Mouse (Mus musculus) Patski (cell line): ENCODE results near the gene Cgref1. TPM values are rescaled to one million over a fixed set of nuclear protein-coding genes. Genes with fewer than 3 reads are reported as not detected.

Experiments
- ATAC-seq: fragments of 100-300 bp; one replicate; pipeline ENCODE4 v1.8.0; 2021
- CTCF ChIA-PET: fragments of 350-600 bp; sonication (Branson Sonifier 250); formaldehyde crosslinking; loops from one replicate; lab custom pipeline; 2022; ENCODE audit warnings: inconsistent platforms; lab: Charles Lee
- POLR2A ChIA-PET: fragments of 350-600 bp; sonication (Branson Sonifier 250); formaldehyde crosslinking; loops from one replicate; lab custom pipeline; 2022; ENCODE audit warnings: antibody characterized with exemption, inconsistent platforms; lab: Charles Lee
- DNase-seq: peaks from one replicate; pipeline ENCODE4 v3.0.0-alpha.2; 2011; ENCODE audit warnings: low read depth, low spot score
- H3K27me3 ChIP-seq: fragments of 371-371 bp; one replicate; pipeline ENCODE4 v1.5.1; 2021
- CTCF ChIP-seq: fragments of 100-300 bp; IDR thresholded peaks from one replicate; pipeline ENCODE4 v1.5.1; 2021
- in situ Hi-C: fragments of 300-500 bp; cut with MboI; formaldehyde crosslinking; loops from 3 replicates; pipeline ENCODE4 v1.11.1; 2018; ENCODE audit warnings: low pct_unique_long_range_greater_than_20kb, mixed read lengths
- polyA plus RNA-seq: library from polyadenylated mRNA; unstranded; gene quantifications from one replicate; pipeline ENCODE4 v1.2.3, GENCODE M21; 2021

Cgref1 gene
- polyA plus RNA-seq, 1 experiment from 2014 or later: 0.23 TPM

GRCm38 (mm10) chr5:30914101-30914635 is 31.2 kb downstream of the Cgref1 start:
- ChIA-PET POLR2A (interaction anchor here (1.4 to 2.0 kb wide), 2 partner anchors 23 to 27 kb away, joined by 3 to 5 read pairs; no protein-coding TSS in a partner anchor), CTCF (interaction anchor here (5.0 kb wide), 1 partner anchor 108 kb away, joined by 24 read pairs; no protein-coding TSS in a partner anchor)
- in situ Hi-C loops: loop anchor here (10.0 kb wide), 1 partner anchor 199 kb away; the partner anchor contains the start of gene Dpysl5
- no peaks in the 10 kb centered on the region for H3K27me3 ChIP-seq
- no peak for ATAC-seq
- no peak for DNase-seq
- TF ChIP-seq CTCF: no peak

- in situ Hi-C loops: loop anchor here (10.0 kb wide), 1 partner anchor 198 kb away; the partner anchor contains the start of gene Dpysl5
- no peak for TF ChIP-seq CTCF
- no peak for ATAC-seq
- H3K27me3 ChIP-seq: no peaks in the 10 kb centered on the region
- ChIA-PET POLR2A (interaction anchor here (0.6 to 1.4 kb wide), 2 partner anchors 22 to 88 kb away, joined by 3 to 4 read pairs; no protein-coding TSS in a partner anchor), CTCF (interaction anchor here (1.4 to 5.0 kb wide), 2 partner anchors 17 to 107 kb away, joined by 4 to 24 read pairs; no protein-coding TSS in a partner anchor)
- no peak for DNase-seq
These were observed 32.1 kb downstream of the Cgref1 start, which contains the start of gene Emilin1 for GRCm38 (mm10) chr5:30913060-30913841. TSS of gene Emilin1 (plus strand) at chr5:30913402.

GRCm38 (mm10) chr5:30912156-30912555 is 33.2 kb downstream of the Cgref1 start:
- DNase-seq (no peak), ATAC-seq (no peak)
- no peak for TF ChIP-seq CTCF
- POLR2A ChIA-PET: interaction anchor here (1.2 to 11.3 kb wide), 2 partner anchors 20 to 113 kb away, joined by 3 to 91 read pairs; partner anchors contain the start of gene Agbl5
- H3K27me3 ChIP-seq: no peaks in the 10 kb centered on the region
- in situ Hi-C loops: loop anchor here (10.0 kb wide), 1 partner anchor 197 kb away; the partner anchor contains the start of gene Dpysl5
- CTCF ChIA-PET: interaction anchor here (1.4 kb wide), 1 partner anchor 18 kb away, joined by 4 read pairs; no protein-coding TSS in a partner anchor

DNA sequence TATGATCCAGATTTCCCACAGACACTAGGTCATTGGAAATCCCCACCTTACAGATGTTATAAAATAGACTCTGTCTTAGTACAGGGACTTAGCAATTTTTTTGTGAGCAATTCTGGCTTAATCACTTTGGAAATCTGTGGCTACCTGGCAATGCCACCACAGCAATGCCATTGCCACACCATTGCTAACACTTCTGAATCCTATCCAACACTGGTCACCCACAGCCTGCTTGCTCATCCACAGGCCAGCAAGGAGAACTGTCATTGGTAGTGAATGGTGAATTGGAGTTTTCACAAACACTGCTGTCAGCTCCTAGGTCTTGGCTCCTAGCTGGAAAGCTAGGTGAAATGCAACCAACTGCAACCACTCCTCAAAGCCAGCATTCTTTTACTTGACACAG is 34.9 kb downstream of the Cgref1 start:
- H3K27me3 ChIP-seq: no peaks in the 10 kb centered on the region
- DNase-seq (no peak), ATAC-seq (no peak)
- ChIA-PET POLR2A (interaction anchor here (11.3 kb wide), 1 partner anchor 19 kb away, joined by 91 read pairs; the partner anchor contains the start of gene Agbl5), CTCF (interaction anchor here (1.1 kb wide), 1 partner anchor 11 kb away, joined by 3 read pairs; the partner anchor contains the start of gene Khk)
- TF ChIP-seq CTCF: no peak
- in situ Hi-C loops: loop anchor here (10.0 kb wide), 1 partner anchor 196 kb away; the partner anchor contains the start of gene Dpysl5

DNA sequence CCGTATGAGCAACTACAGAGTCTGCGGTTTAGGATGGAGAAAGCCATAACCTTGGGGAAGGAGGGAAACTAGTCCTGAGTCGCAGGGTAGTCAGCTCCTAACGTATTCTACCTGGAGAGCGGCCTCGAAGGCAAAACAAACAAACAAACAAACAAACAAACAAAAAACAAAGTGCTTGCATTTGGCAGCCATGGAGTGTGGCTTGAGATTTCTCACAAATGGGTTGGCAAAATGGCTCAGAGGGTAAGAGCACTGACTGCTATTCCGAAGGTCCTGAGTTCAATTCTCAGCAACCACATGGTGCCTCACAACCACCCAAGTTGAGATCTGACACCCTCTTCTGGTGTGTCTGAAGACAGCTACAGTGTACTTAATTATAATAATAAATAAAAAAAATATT is 35.5 kb downstream of the Cgref1 start:
- in situ Hi-C loops: loop anchor here (10.0 kb wide), 1 partner anchor 195 kb away; the partner anchor contains the start of gene Dpysl5
- DNase-seq: no peak
- POLR2A ChIA-PET: interaction anchor here (0.9 to 11.3 kb wide), 2 partner anchors 10 to 18 kb away, joined by 3 to 91 read pairs; partner anchors contain the start of gene Agbl5
- no peak for ATAC-seq
- no peak for TF ChIP-seq CTCF
- no peaks in the 10 kb centered on the region for H3K27me3 ChIP-seq
- CTCF ChIA-PET: interaction anchor here (1.1 to 1.9 kb wide), 3 partner anchors 12 to 104 kb away, joined by 3 to 7 read pairs (median 4); partner anchors contain the start of gene Khk

DNA sequence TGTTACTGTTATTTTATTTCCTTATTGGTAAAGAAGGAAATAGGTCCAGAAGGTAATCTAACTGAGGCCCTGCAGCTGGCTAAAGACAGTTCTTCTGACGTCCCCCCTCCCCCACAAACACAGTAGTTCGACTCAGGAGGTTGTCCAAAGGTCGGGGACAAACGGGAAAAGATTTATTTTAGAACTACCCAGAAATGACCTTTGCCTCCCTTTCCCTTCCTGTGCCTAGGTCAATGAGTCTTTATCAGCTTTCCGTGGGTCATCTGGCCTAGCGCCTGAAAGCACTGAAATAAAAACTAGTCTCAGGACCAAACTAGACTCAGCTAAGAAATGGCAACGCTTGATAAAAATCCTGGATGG is 36.1 kb downstream of the Cgref1 start:
- ATAC-seq: no peak
- in situ Hi-C loops: no loop called here
- no peak for TF ChIP-seq CTCF
- H3K27me3 ChIP-seq: no peaks in the 10 kb centered on the region
- ChIA-PET POLR2A (interaction anchor here (0.9 to 11.3 kb wide), 2 partner anchors 10 to 17 kb away, joined by 3 to 91 read pairs; partner anchors contain the start of gene Agbl5), CTCF (interaction anchor here (1.3 to 1.9 kb wide), 3 partner anchors 9 to 103 kb away, joined by 4 to 7 read pairs (median 4); no protein-coding TSS in a partner anchor)
- DNase-seq: no peak

- ATAC-seq (peak; percentile 15), DNase-seq (no peak)
- ChIA-PET POLR2A (interaction anchor here (0.9 to 11.3 kb wide), 2 partner anchors 11 to 17 kb away, joined by 3 to 91 read pairs; partner anchors contain the start of gene Agbl5), CTCF (interaction anchor here (0.7 to 1.9 kb wide), 4 partner anchors 10 to 103 kb away, joined by 3 to 7 read pairs (median 4); partner anchors contain the start of gene Khk)
- no peaks in the 10 kb centered on the region for H3K27me3 ChIP-seq
- no peak for TF ChIP-seq CTCF
- in situ Hi-C loops: no loop called here
These were observed 36.7 kb downstream of the Cgref1 start for GRCm38 (mm10) chr5:30908426-30909299.

GRCm38 (mm10) chr5:30907413-30908059 is 37.9 kb downstream of the Cgref1 start, which contains the start of gene Ost4:
TSS of gene Ost4 (minus strand) at chr5:30907788.
- in situ Hi-C loops: no loop called here
- DNase-seq (peak; percentile 83), ATAC-seq (peak; percentile 85)
- ChIA-PET POLR2A (interaction anchor here (1.9 to 11.3 kb wide), 2 partner anchors 10 to 16 kb away, joined by 6 to 91 read pairs; partner anchors contain the start of gene Agbl5), CTCF (interaction anchor here (0.6 kb wide), 1 partner anchor 79 kb away, joined by 3 read pairs; no protein-coding TSS in a partner anchor)
- no peaks in the 10 kb centered on the region for H3K27me3 ChIP-seq
- no peak for TF ChIP-seq CTCF
